Mouse (Mus musculus) hindbrain, embryonic 14.5 days (tissue): ENCODE measurements around the gene Cadm1. TPM values are rescaled to one million over a fixed set of nuclear protein-coding genes. Genes with fewer than 3 reads are reported as not detected.

Source experiments
- ATAC-seq: fragments of 200-750 bp; cut with Nextera tagmentation; 2 replicates; pipeline ENCODE4 v1.8.0; 2017; ENCODE audit warnings: moderate number of reproducible peaks, mild to moderate bottlenecking, moderate TSS enrichment, moderate library complexity; ENCODE audit not compliant: low FRiP score
- DNase-seq: peaks from one replicate; pipeline ENCODE4 v3.0.0-alpha.2; 2015; ENCODE audit warnings: low spot score
- H3K27ac ChIP-seq: fragments of 300-500 bp; sonication (generic); 2 replicates; pipeline ENCODE4 v1.5.1; 2014; ENCODE audit warnings: mild to moderate bottlenecking, moderate library complexity
- H3K27me3 ChIP-seq: fragments of 300-500 bp; sonication (generic); 2 replicates; pipeline ENCODE4 v1.6.1; 2014; ENCODE audit warnings: mild to moderate bottlenecking, low read length, mixed read lengths; ENCODE audit not compliant: control insufficient read depth, insufficient read depth
- H3K36me3 ChIP-seq: fragments of 300-500 bp; sonication (generic); replicated peaks from 2 replicates; pipeline ENCODE4 v1.6.1; 2014; ENCODE audit not compliant: control insufficient read depth, insufficient read depth
- H3K4me1 ChIP-seq: fragments of 300-500 bp; sonication (generic); replicated peaks from 2 replicates; pipeline ENCODE4 v1.6.1; 2014; ENCODE audit warnings: antibody characterized with exemption, low read length, mixed read lengths; ENCODE audit not compliant: control insufficient read depth, insufficient read depth
- H3K4me2 ChIP-seq: fragments of 300-500 bp; sonication (generic); replicated peaks from 2 replicates; pipeline ENCODE4 v1.6.1; 2014; ENCODE audit warnings: mild to moderate bottlenecking, moderate library complexity
- H3K4me3 ChIP-seq: fragments of 300-500 bp; sonication (generic); replicated peaks from 2 replicates; pipeline ENCODE4 v1.5.1; 2014; ENCODE audit warnings: mild to moderate bottlenecking, low read length
- H3K9ac ChIP-seq: fragments of 300-500 bp; sonication (generic); 2 replicates; pipeline ENCODE4 v1.6.1; 2014
- H3K9me3 ChIP-seq: fragments of 300-500 bp; sonication (generic); 2 replicates; pipeline ENCODE4 v1.6.1; 2016; ENCODE audit warnings: low read length; ENCODE audit not compliant: control insufficient read depth
- WGBS: fragments of 180-500 bp; shearing (Covaris S2); extraction: QIAGEN DNeasy Blood & Tissue Kit; methylation state at CpG from one replicate; pipeline ENCODE4 v1.1.7; 2014; 5-methylcytosine and 5-hydroxymethylcytosine counted together
- polyA plus RNA-seq: library from polyadenylated mRNA; unstranded; fragments of >200 nt; fragmentation: Nextera tagmentation; extraction: Ambion mirVana; gene quantifications from 2 replicates; pipeline ENCODE4 v1.2.1, GENCODE M21; 2014

Gene Cadm1
- polyA plus RNA-seq, 1 experiment from 2014 or later: 180 TPM

DNA sequence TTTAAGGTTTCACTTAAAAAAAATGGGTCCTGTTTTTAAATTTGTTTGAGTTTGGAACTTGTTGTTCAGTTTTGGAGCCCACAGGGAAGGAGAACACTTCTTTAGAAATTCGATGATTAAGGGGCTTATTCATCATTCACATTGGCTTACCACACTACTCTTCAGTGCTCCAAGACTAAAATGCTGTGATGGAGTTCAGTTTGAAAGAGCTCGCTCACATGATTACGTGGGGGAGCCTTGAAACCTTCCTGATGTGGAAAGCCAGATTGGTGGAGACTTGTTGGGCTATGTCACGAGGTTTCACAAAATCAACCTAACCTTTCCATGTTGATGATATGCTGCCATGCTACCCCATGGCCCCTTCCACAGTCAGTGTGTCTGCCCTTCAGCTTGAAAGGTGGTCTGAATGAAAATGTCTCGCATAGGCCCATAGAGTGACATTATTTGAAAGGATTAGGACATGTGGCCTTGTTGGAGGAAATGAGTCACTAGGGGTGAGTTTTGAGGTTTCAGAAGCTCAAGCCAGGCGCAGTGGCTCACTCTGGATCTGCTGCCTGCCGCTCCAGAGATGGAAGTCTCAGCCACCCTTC is 95.7 kb downstream of the Cadm1 start:
- no peaks in the 10 kb centered on the region for H3K27me3 ChIP-seq
- H3K4me1 ChIP-seq: peaks cover 34% of the 10 kb centered on the region
- no peak for DNase-seq

DNA sequence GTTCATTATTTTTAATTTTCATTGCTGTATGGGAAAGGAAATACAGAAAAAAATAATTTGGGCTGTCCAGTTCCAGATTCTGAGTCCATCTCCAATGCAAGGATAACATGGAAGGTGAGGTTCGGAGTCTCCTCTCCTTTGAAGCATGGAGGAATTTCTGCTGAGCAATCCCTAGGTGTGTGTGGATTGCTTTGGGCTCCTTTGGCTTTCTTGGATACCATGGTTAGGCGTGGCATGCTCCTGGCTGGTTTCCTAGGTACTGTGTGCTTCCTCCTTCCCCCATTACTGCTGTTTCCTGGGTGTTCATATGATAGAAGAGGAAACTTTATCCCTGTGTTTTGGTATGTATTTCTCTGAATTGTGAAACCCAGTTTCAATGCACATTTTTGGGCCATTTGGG is 98.0 kb downstream of the Cadm1 start:
- no peak overlapping the region for H3K27ac ChIP-seq
- DNase-seq (no peak), ATAC-seq (no peak)
- H3K36me3 ChIP-seq: no peaks in the 10 kb centered on the region
- peaks cover 15% of the 10 kb centered on the region for H3K4me1 ChIP-seq
- no peaks in the 10 kb centered on the region for H3K27me3 ChIP-seq
- H3K4me2 ChIP-seq: no peak overlapping the region
- no peaks in the 10 kb centered on the region for H3K9me3 ChIP-seq
- 95% methylated on average over 2 of the region's 2 CpGs for WGBS
- H3K9ac ChIP-seq: no peak overlapping the region
- H3K4me3 ChIP-seq: no peak overlapping the region

More for the DNA sequence above, 95.7 kb downstream of the Cadm1 start:
- no peak overlapping the region for H3K9ac ChIP-seq
- WGBS: 92% methylated on average over 7 of the region's 7 CpGs
- no peak for ATAC-seq
- no peaks in the 10 kb centered on the region for H3K9me3 ChIP-seq
- H3K27ac ChIP-seq: no peak overlapping the region
- no peak overlapping the region for H3K4me2 ChIP-seq
- H3K4me3 ChIP-seq: no peak overlapping the region
- H3K36me3 ChIP-seq: no peaks in the 10 kb centered on the region

DNA sequence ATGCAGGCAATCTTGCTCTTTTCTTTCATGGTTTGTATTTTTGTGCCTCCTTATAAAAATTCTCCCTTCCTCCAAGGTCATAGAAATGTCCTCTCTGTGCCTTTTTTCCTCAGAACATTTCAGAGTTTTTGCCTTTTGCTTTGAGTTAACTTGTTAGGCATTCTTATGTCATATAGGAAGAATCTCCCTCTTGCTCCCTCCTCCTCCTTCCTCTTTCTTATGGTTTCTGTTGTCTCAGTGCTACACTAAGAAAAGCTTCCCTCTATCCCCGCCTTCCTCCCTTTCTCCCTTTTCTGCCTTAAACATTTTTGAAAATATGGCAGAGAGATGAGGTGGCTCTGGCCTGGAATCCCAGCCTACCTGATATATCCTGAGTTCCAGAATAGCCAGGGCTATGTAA is 98.6 kb downstream of the Cadm1 start:
- ATAC-seq (no peak), DNase-seq (no peak)
- H3K4me3 ChIP-seq: no peak overlapping the region
- H3K27ac ChIP-seq: no peak overlapping the region
- H3K4me2 ChIP-seq: no peak overlapping the region
- peaks cover 10% of the 10 kb centered on the region for H3K4me1 ChIP-seq
- H3K36me3 ChIP-seq: no peaks in the 10 kb centered on the region
- no peak overlapping the region for H3K9ac ChIP-seq
- H3K9me3 ChIP-seq: no peaks in the 10 kb centered on the region
- WGBS: 65% methylated on average over 1 of the region's 1 CpGs
- H3K27me3 ChIP-seq: no peaks in the 10 kb centered on the region

- H3K4me1 ChIP-seq: no peaks in the 10 kb centered on the region; the same call in 1 of the 2 replicates
- no peak for ATAC-seq
- no peaks in the 10 kb centered on the region for H3K36me3 ChIP-seq
- H3K27ac ChIP-seq: no peak overlapping the region
- DNase-seq: no peak
- no peaks in the 10 kb centered on the region for H3K9me3 ChIP-seq
- 83% methylated on average over 3 of the region's 3 CpGs for WGBS
- no peak overlapping the region for H3K4me2 ChIP-seq
- no peak overlapping the region for H3K4me3 ChIP-seq
- no peak overlapping the region for H3K9ac ChIP-seq
- no peaks in the 10 kb centered on the region for H3K27me3 ChIP-seq
These were observed 104.7 kb downstream of the Cadm1 start for GRCm38 (mm10) chr9:47634695-47635094.

GRCm38 (mm10) chr9:47642663-47643062 is 112.7 kb downstream of the Cadm1 start:
- WGBS: 63% methylated on average over 4 of the region's 4 CpGs

GRCm38 (mm10) chr9:47645056-47645455 is 115.1 kb downstream of the Cadm1 start:
- WGBS: 86% methylated on average over 2 of the region's 2 CpGs
- H3K9me3 ChIP-seq: no peaks in the 10 kb centered on the region
- no peak overlapping the region for H3K4me3 ChIP-seq
- no peaks in the 10 kb centered on the region for H3K27me3 ChIP-seq
- DNase-seq (no peak), ATAC-seq (no peak)
- H3K9ac ChIP-seq: no peak overlapping the region
- no peak overlapping the region for H3K4me2 ChIP-seq
- no peaks in the 10 kb centered on the region for H3K36me3 ChIP-seq
- no peak overlapping the region for H3K27ac ChIP-seq
- H3K4me1 ChIP-seq: peaks cover 14% of the 10 kb centered on the region

More at GRCm38 (mm10) chr9:47642663-47643062, 112.7 kb downstream of the Cadm1 start:
- ATAC-seq (no peak), DNase-seq (no peak)
- Histone ChIP-seq H3K4me2 (no peak overlapping the region), H3K4me3 (no peak overlapping the region), H3K9me3 (no peaks in the 10 kb centered on the region), H3K4me1 (peaks cover 3% of the 10 kb centered on the region; the same call in 1 of the 2 replicates), H3K36me3 (no peaks in the 10 kb centered on the region), H3K27me3 (no peaks in the 10 kb centered on the region), H3K9ac (no peak overlapping the region), H3K27ac (no peak overlapping the region)

DNA sequence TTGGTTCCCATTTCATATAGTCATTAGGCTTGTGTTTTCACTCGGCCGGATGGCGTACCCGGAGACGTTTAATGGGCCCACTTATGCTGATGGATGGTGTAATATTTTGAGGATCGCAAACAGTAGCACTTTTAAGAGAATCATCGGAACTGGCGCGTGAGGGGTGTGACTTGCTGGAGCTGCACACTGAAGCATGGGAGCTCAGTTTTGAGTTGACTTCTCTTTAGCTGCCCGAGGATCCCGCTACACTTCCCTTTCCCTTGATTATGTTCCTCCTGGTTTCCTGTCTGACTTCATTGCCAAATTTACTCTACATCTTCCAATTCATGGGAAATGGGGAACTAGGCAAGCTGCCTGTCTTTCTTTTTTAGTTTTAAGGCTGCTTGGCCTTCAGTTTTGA is 121.5 kb downstream of the Cadm1 start:
- H3K36me3 ChIP-seq: no peaks in the 10 kb centered on the region
- H3K27ac ChIP-seq: no peak overlapping the region
- peaks cover 16% of the 10 kb centered on the region for H3K4me1 ChIP-seq
- no peak for ATAC-seq
- no peak for DNase-seq
- H3K9me3 ChIP-seq: no peaks in the 10 kb centered on the region
- H3K4me2 ChIP-seq: no peak overlapping the region
- no peaks in the 10 kb centered on the region for H3K27me3 ChIP-seq
- H3K9ac ChIP-seq: no peak overlapping the region
- 93% methylated on average over 11 of the region's 11 CpGs for WGBS
- H3K4me3 ChIP-seq: no peak overlapping the region

- no peak overlapping the region for H3K27ac ChIP-seq
- H3K9me3 ChIP-seq: no peaks in the 10 kb centered on the region
- 90% methylated on average over 5 of the region's 5 CpGs for WGBS
- no peak overlapping the region for H3K9ac ChIP-seq
- no peak overlapping the region for H3K4me3 ChIP-seq
- no peak for ATAC-seq
- H3K27me3 ChIP-seq: no peaks in the 10 kb centered on the region
- H3K36me3 ChIP-seq: no peaks in the 10 kb centered on the region
- no peak for DNase-seq
- peaks cover 16% of the 10 kb centered on the region for H3K4me1 ChIP-seq
- no peak overlapping the region for H3K4me2 ChIP-seq
These were observed 122.2 kb downstream of the Cadm1 start for GRCm38 (mm10) chr9:47652203-47652602.

GRCm38 (mm10) chr9:47652936-47653335 is 123.0 kb downstream of the Cadm1 start:
- Histone ChIP-seq H3K27ac (no peak overlapping the region), H3K9me3 (no peaks in the 10 kb centered on the region), H3K4me2 (no peak overlapping the region), H3K4me3 (no peak overlapping the region), H3K36me3 (no peaks in the 10 kb centered on the region), H3K9ac (no peak overlapping the region), H3K27me3 (no peaks in the 10 kb centered on the region), H3K4me1 (peaks cover 16% of the 10 kb centered on the region)
- DNase-seq: no peak
- 80% methylated on average over 4 of the region's 4 CpGs for WGBS
- no peak for ATAC-seq
